Comparison of ENCODE assay signal across 9 mouse cellular contexts in the genomic region with DNA sequence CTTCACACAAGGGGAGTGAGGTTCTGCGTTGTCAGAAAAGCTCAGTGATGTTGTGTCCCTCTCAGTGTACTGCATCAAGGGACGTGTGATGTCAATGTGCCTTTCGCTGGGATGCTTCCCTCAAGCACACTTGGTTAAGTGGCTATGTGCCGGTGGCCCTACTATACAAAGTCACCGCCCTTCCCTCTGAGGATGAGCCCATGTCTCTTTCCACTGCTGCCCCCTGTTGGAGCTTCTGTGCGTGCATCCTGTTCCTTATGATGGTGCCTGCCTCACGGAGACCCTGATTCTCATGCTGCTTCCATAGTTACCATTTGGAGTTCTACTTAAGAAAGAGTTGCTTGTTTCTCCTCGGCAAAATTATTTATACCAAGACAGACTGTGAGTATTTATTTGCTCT.
DNase-seq lines count a peak whose midpoint lies in the region; ATAC-seq and TF ChIP-seq lines count a peak whose summit lies in the region.
"Had no signal": no experiment of that assay in that cellular context is flagged by ENCODE, and none has a peak within 500 bp of the region (broad histone marks: within the 10 kb centered on the region; RNA-seq: fewer than 3 reads in every experiment).

No protein-coding gene starts in this region.

- no peak overlapping the region for H3K4me3 ChIP-seq in gastrocnemius, adult 2 months
- no peak overlapping the region for H3K4me3 ChIP-seq in midbrain, postnatal 0 days (ENCODE audit: low read depth, low read length)
- no peak overlapping the region for H3K4me3 ChIP-seq in midbrain, embryonic 13.5 days (replicated peaks)
- H3K4me3 ChIP-seq in cortical plate, adult 2 months (ENCODE audit: insufficient read depth, low read length) = no peak overlapping the region
- H3K4me3 ChIP-seq: limb, embryonic 13.5 days had no signal

- no peak overlapping the region for H3K4me2 ChIP-seq in midbrain, postnatal 0 days (ENCODE audit: low read depth, low read length, poor library complexity, severe bottlenecking)
- H3K4me2 ChIP-seq in midbrain, embryonic 13.5 days (replicated peaks) = no peak overlapping the region
- H3K4me2 ChIP-seq: limb, embryonic 13.5 days had no signal

- WGBS in midbrain, postnatal 0 days = 72% methylated on average over 8 of the region's 8 CpGs
- WGBS in midbrain, embryonic 13.5 days = 72% methylated on average over 8 of the region's 8 CpGs

- TF ChIP-seq CTCF in gastrocnemius, adult 2 months (IDR thresholded peaks at IDR 0.05) = peak; percentile 65
- TF ChIP-seq CTCF in midbrain, postnatal 0 days (IDR thresholded peaks at IDR 0.05) = peak; percentile 43
- TF ChIP-seq CTCF in cortical plate, adult 2 months (IDR thresholded peaks at IDR 0.05; ENCODE audit: extremely low read depth, insufficient read depth, low read length) = 0 out of 2 replicates have a peak, but pooled peaks have one; percentile 24

- H3K36me3 ChIP-seq in midbrain, postnatal 0 days (ENCODE audit: insufficient read depth, low read length) = no peaks in the 10 kb centered on the region
- no peaks in the 10 kb centered on the region; the same call in 1 of the 2 replicates for H3K36me3 ChIP-seq in midbrain, embryonic 13.5 days

- H3K9ac ChIP-seq in midbrain, postnatal 0 days (replicated peaks; ENCODE audit: low read length, poor library complexity, severe bottlenecking) = no peak overlapping the region
- no peak overlapping the region for H3K9ac ChIP-seq in midbrain, embryonic 13.5 days (replicated peaks)
- H3K9ac ChIP-seq: limb, embryonic 13.5 days had no signal

- H3K27ac ChIP-seq in gastrocnemius, adult 2 months = no peak overlapping the region
- no peak overlapping the region for H3K27ac ChIP-seq in midbrain, postnatal 0 days (ENCODE audit: low read depth, low read length)
- H3K27ac ChIP-seq in midbrain, embryonic 13.5 days = no peak overlapping the region
- H3K27ac ChIP-seq in cortical plate, adult 2 months (ENCODE audit: insufficient read depth, low read length) = no peak overlapping the region
- H3K27ac ChIP-seq: limb, embryonic 13.5 days had no signal

- no peak for TF ChIP-seq POLR2A in cortical plate, adult 2 months (IDR thresholded peaks at IDR 0.05; ENCODE audit: extremely low read depth, insufficient read depth, low read length)

- H3K27me3 ChIP-seq in midbrain, postnatal 0 days (ENCODE audit: insufficient read depth, low read length) = no peaks in the 10 kb centered on the region
- no peaks in the 10 kb centered on the region for H3K27me3 ChIP-seq in midbrain, embryonic 13.5 days
- H3K27me3 ChIP-seq: limb, embryonic 13.5 days had no signal

- peaks cover 6% of the 10 kb centered on the region; the same call in 1 of the 2 replicates for H3K4me1 ChIP-seq in midbrain, postnatal 0 days (ENCODE audit: insufficient read depth, low read length)
- peaks cover 9% of the 10 kb centered on the region for H3K4me1 ChIP-seq in midbrain, embryonic 13.5 days (replicated peaks)
- H3K4me1 ChIP-seq in cortical plate, adult 2 months (ENCODE audit: control insufficient read depth, insufficient read depth, low read length) = peaks cover 2% of the 10 kb centered on the region; the same call in 1 of the 2 replicates

- intact Hi-C loops in gastrocnemius, adult 2 months (cut with DNase I) = loop anchor here (5.0 kb wide), 2 partner anchors 52 to 192 kb away; no protein-coding TSS in a partner anchor

- peak; percentile 52 for DNase-seq in gastrocnemius, adult 2 months
- no peak for DNase-seq in gastrocnemius, postnatal 25 days
- DNase-seq in midbrain, postnatal 0 days (ENCODE audit: low spot score) = no peak
- DNase-seq in thymus, postnatal 4 days = peak; percentile 65
- DNase-seq: midbrain, embryonic 14.5 days had no signal

- ATAC-seq in midbrain, postnatal 0 days (ENCODE audit: low FRiP score) = no peak
- no peak for ATAC-seq in midbrain, embryonic 13.5 days
- no peak for ATAC-seq in megakaryocyte-erythroid progenitor cell, adult 5-6 weeks (replicated peaks; ENCODE audit: low FRiP score, low TSS enrichment, poor library complexity, severe bottlenecking)

- no peaks in the 10 kb centered on the region for H3K9me3 ChIP-seq in midbrain, postnatal 0 days (ENCODE audit: low read length)
- H3K9me3 ChIP-seq in midbrain, embryonic 13.5 days = no peaks in the 10 kb centered on the region; the same call in 1 of the 2 replicates

Comparison
In these comparisons a context has a peak if more than half of its experiments do, and no peak if none do; other contexts are left out.
1. DNase-seq: peak in gastrocnemius, adult 2 months (single experiment) and thymus, postnatal 4 days (single experiment); none in gastrocnemius, postnatal 25 days (single experiment) and midbrain, postnatal 0 days (single experiment).
2. Peak in every context shown above with its lines, with median percentiles within 50 percentile points of each other: CTCF ChIP-seq.